Mouse (Mus musculus) cerebellum, postnatal 10 days (tissue): Measurements from ENCODE around the gene Cyp26c1.

ENCODE experiments used
- DNase-seq, 2 experiments: peaks; one replicate each; pipeline ENCODE4 v3.0.0; 2021; ENCODE audit warnings: mixed read lengths in 2 of 2

Gene Cyp26c1

GRCm38 (mm10) chr19:37685281-37685680 lies at the start of gene Cyp26c1:
Cyp26c1 (plus strand) TSS chr19:37685581.
- DNase-seq, result no peak

DNA sequence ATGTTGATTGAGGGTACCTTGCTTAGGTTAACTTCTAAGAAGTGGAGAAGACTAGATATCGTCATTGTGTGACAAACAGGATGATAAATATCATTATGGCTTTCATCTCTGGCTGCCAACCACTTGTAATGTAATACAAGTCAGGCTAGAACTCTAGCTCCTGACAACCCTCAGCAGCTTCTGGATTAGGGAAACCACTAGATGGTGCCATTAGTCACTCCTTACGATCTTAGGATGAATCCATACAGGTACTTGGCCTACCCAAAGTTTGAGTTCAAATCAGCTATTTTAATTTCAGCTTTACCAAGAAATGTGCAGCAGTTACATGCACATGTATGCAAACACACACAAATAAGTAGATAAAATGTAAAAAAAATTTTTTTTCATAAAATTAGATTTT lies 37.4 kb upstream of the Cyp26c1 start:
- peak in 1 of 2 experiments; percentile 9 for DNase-seq

DNA sequence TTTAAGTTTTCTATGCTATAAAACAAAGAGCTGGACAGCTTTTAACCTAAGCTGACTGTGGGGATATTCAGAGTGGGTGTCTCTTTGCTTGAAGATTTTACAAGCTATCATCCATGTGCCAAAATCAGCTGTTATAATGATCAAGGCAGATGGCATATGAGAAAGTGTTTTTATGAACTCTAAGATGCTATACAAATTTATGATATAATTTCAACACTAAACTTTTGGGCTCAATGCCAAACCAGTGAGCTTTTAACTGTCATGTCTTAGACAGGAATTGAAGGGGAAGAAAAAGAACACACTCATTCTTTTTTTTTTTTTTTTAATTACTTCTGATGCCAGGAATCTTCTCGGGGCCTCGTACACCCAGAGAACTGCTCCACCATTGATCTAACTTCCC lies 34.9 kb upstream of the Cyp26c1 start:
- no peak for DNase-seq

DNA sequence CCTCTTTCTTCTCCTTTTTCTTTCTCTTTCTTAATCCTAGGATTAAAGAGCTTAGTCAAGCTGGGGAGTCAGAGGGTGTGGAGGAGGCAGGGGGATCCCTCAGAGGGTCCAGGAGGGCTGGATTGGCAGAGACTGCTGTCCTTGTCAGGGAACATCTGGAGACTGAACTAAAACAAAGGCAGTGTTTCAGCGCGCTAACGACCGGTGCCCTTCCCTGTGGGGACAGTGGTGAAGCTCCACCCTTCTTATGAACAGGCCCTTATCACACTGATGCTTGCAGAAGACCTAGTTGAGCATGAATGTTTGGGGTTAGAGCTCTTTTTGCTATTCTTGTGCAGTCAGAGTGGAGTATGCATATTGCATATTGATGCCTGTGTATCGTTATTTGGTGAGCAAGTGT lies 31.4 kb upstream of the Cyp26c1 start:
- DNase-seq, result no peak

DNA sequence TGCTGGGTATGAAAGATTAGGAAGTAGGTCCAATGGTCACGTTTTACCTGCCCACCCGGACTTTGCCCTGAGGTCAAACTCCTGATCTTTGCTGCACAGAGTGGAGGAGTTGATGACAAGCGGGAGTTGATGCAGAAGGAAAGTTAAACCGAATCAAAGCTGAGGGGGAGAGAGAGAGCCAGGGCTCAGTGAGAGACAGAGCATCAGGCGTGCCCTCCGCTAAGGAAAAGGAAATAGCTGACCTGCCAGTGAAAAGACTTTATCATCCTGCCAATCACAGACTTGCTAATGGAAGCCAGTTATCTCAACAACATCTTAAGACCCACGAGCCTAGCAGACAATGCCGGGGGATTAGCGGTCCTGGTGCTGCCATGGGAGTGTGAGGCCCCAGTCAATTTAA lies 28.9 kb upstream of the Cyp26c1 start:
- DNase-seq, result no peak

- no peak for DNase-seq
Observed at GRCm38 (mm10) chr19:37665256-37665655, 20.1 kb upstream of the Cyp26c1 start.

DNA sequence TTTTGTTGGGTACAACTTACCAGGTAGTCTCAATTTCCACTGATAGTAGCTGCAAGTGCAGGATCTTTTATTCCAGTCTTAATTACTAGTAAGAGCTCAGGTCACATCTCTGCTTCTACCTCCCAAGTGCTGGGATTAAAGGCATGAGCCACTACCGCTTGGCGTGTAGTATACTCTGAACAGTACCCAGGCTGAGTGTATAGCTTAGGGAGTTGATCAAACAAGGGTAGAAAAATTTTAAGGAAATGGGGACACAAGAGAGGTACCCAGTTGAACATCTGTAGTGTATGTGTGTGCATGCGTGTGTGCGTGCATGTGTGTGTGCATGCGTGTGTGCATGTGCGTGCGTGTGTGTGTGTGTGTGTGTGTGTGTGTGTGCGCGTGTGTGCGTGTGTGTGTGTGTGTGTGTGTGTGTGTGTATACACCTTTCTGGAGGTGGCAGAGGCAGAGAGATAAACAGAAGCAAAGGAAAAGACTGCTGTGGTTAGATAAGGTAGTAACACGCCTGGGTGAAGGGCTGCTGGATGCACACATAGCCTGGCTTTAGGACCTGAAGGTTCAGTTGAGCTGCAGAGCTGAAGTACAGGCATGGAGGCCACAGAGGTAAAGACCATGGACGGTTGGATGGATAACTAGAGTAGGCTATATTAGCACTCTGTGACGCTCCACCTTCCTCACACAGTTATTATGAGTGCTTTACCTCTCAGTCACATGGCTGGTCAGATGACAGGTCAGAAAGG lies 17.4 kb upstream of the Cyp26c1 start:
- DNase-seq, result no peak

DNA sequence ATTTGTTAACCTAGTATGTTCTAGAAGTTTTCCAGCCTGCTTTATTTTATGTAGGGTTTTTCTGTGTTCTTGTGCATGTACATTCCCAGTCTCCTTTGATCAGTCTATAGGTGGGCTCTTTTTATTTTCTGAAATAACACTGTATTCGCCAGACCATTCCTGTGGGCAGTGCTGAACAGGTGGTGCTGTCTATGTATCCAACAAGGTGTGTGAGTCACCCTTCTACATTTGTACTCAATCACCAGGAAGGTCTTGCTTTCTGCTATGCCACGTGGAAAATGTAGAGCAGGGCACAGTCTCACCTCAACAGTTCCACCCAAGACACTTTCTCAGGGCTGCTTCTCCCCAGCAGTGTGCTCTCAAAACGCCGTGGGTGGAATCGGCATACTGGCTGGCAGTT lies 16.7 kb upstream of the Cyp26c1 start:
- DNase-seq, result no peak

- no peak for DNase-seq
Observed at GRCm38 (mm10) chr19:37669486-37669885, 15.9 kb upstream of the Cyp26c1 start.

- DNase-seq, result no peak
Observed at GRCm38 (mm10) chr19:37673393-37673792, 12.0 kb upstream of the Cyp26c1 start.

GRCm38 (mm10) chr19:37686347-37686746 lies 966 bp downstream of the Cyp26c1 start:
- DNase-seq, result no peak

DNA sequence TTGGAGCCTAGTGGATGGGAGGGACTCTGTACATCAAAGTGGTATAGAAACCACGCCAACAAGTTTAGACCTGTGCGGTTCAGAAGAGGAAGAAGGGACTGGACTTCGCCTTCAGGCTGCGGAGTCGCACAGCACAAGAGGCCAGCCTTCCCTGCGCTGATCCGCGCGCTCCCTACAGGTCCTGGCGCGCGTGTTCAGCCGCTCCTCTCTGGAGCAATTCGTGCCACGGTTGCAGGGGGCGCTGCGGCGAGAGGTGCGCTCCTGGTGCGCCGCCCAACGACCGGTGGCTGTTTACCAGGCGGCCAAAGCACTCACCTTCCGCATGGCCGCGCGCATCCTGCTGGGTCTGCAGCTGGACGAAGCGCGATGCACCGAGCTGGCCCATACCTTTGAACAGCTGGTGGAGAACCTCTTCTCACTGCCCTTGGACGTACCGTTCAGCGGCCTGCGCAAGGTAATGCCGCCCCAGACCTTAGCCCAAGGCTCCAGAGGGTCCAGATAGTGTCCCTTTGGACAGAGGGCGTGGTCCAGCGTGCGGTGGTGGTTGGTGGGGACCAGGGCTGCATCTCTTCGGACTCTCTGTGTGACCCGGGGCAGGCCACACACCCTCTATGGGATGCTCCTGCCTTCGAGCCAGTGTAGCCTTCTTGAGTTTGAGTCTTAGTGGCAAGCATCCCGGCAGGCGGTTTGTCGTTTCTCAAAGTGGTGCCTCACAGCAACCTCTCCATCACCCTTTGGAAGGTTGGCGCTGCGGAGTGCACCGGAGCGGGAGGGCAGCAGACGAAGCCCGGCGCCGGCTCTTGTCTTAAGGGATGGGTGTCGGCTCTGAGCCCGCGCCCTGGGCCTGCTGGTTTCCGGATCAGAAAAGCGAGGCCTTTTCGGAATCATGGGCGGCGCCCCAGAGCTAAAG lies 1.8 kb downstream of the Cyp26c1 start:
- DNase-seq, result peak; percentile 46 to 50

GRCm38 (mm10) chr19:37689478-37689877 lies 4.1 kb downstream of the Cyp26c1 start:
- DNase-seq, result no peak

DNA sequence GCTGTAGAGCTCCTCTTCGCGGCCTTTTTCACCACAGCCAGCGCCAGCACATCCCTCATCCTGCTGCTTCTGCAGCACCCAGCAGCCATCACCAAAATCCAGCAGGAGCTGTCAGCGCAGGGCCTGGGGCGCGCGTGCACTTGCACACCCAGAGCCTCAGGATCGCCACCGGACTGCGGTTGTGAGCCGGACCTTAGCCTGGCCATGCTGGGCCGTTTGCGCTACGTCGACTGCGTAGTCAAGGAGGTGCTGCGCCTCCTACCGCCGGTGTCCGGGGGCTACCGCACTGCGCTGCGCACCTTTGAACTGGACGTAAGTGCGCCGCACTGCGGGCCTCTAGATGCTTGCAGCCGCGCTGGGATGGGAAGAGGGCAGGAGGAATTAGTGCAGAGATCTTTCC lies 5.3 kb downstream of the Cyp26c1 start:
- peak; percentile 36 to 38 for DNase-seq

DNA sequence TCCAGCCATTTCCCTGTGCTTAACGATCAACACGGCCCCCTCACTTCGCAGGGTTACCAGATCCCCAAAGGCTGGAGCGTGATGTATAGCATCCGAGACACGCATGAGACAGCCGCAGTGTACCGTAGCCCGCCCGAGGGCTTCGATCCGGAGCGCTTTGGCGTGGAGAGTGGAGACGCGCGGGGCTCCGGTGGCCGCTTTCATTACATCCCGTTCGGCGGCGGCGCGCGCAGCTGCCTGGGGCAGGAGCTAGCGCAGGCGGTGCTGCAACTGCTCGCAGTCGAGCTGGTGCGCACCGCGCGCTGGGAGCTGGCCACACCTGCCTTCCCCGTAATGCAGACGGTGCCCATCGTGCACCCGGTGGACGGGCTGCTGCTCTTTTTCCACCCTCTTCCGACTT lies 7.5 kb downstream of the Cyp26c1 start:
- peak; percentile 40 to 56 for DNase-seq

DNA sequence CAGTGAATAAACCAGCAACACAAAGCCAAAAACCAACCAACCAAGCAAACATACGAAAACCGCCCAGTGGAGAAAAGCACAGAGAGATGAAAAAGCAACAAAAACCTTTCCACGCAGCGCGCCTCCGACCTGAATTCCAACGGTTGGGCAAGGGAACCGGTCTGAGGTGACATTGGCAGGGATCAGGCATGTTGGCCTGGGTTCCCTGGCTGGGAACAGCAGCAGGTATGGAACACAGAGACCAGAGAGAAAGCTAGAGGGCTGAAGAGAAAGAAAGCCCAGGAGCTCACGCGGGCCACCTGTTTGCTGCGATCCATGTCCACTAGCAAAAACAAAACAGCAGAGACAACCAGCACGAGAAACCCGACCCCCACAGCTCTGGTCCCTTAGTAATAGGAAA lies 9.8 kb downstream of the Cyp26c1 start:
- DNase-seq, result no peak

DNA sequence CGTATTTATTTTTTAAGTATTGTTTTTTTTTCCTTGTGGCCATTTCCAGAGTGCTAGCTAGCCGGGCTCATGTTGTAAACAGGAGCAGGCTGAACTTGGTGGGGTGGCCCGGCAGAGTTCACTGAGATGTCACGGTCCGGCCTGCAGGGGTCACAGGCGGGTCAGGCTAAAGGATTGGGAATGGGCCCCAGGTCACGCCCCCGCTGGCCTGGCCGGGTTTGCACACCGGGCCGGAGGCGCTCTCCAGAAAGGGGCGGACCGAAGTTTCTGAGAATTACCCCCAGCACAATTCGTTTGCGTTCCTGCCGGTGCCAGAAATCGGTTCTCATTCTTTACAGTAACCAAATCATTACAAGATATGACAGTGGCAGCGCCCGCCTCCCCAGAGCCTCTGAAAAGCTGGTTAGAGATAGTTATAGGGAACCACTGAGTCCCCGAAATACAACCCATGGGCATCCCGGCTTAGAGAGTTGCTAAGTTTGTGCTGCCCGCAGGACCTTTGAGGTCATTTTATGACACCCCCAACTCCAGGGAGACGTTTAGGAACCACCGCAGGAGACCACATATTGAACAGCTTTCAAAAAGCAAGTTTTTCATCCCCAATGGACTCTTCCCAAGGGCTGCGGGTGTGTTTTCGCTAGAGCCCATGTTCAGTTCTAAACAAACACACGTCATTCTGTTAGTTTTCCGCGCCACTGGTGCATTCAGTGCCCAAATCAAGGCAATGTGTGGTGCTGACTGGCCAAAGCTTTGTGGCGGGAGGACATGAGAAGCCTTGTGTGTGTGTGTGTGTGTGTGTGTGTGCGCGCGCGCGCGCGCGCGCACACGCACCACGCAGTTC lies 10.6 kb downstream of the Cyp26c1 start:
- DNase-seq, result no peak

DNA sequence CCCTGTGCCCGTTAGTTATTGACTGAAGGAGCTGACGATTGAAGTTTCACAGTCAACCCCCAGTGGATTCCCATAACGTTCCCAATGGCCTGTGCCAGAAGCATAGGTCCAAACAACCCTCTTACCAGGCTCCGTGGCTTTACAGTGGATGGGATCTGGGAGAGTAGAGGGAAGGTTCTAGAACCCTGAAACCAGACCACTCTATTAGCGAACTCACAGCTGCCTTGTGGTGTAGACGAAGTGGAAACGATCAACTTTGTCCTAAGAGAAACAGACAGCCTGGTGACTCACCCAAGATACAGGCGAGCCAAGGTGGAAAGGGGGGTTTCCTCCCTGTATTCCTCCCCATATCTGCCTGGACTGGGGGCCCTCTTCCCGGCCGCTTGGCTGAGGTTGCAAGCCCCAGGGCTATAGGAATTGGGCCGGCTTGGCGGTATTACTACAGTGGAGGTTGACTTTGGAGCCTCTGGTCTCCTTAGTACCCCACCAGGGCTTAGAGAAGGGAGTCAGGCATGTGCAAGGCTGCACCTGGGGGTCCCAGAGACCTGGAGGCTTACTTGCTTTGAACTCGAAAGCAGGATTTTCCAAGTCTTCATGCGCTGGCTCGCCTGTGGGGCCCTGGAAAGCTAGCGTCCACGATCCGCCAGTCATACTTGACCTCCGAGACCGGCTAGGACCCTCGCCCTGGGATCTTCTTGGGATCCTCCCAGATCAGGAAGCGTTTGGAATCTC lies 11.4 kb downstream of the Cyp26c1 start:
- DNase-seq, result no peak

GRCm38 (mm10) chr19:37697335-37697636 lies 11.9 kb downstream of the Cyp26c1 start:
- no peak for DNase-seq

- no peak for DNase-seq
Observed at GRCm38 (mm10) chr19:37697651-37698272, 12.4 kb downstream of the Cyp26c1 start, which contains the start of gene Cyp26a1. Cyp26a1 (plus strand) TSS chr19:37697798.

DNA sequence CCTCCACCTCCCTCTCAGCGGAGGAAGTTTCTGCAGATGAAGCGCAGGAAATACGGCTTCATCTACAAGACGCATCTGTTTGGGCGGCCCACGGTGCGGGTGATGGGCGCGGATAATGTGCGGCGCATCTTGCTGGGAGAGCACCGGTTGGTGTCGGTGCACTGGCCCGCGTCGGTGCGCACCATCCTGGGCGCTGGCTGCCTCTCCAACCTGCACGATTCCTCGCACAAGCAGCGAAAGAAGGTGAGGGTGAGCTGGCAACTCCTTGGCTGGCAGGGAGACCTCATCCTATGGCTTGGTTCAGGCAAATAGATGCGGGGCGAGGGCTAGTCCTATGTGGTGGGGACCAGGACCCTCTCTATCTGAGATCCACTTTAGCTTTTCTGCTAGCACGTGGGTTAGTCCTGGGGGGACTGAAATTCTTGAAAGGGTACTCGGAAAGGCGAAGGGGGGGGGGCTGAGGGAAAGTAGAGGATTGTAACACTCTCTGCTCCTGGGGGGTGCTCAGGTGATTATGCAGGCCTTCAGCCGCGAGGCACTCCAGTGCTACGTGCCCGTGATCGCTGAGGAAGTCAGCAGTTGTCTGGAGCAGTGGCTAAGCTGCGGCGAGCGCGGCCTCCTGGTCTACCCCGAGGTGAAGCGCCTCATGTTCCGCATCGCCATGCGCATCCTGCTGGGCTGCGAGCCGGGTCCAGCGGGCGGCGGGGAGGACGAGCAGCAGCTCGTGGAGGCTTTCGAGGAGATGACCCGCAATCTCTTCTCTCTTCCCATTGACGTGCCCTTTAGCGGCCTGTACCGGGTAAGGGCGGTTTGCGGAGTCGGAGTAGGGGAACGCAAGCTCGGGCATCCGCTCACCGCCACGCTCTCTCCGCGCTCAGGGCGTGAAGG lies 13.1 kb downstream of the Cyp26c1 start:
- no peak for DNase-seq
